Mouse (Mus musculus): ENCODE data around the gene Arl4c.

GRCm38 (mm10) chr1:88718563-88718962 lies 16.5 kb upstream of the Arl4c start:
- TF ChIP-seq POLR2A (IDR thresholded peaks at IDR 0.05; ENCODE audit: control insufficient read depth, extremely low read depth, insufficient read depth, low read length, poor library complexity) (no peak), CTCF (IDR thresholded peaks at IDR 0.05; ENCODE audit: borderline replicate concordance, control insufficient read depth, extremely low read depth, insufficient read depth, low read length, poor library complexity) (no peak)

Data from thymus, adult 2 months (tissue).